Mouse (Mus musculus) spleen, postnatal 10 days (tissue): ENCODE measurements around the gene Nudcd3.
"Not testable (repeated sequence)": the region's sequence is repeated elsewhere in the genome, so short reads cannot be mapped to it uniquely, and the experiment has no call there.

Source experiments
- DNase-seq, 2 experiments: peaks; one replicate each; pipeline ENCODE4 v3.0.0; 2021 to 2022; ENCODE audit warnings: low spot score in 2 of 2

Nudcd3 gene

GRCm38 (mm10) chr11:6123605-6124120, 76.6 kb downstream of the Nudcd3 start:
- DNase-seq = no peak

GRCm38 (mm10) chr11:6122631-6123030, 77.6 kb downstream of the Nudcd3 start:
- DNase-seq = no peak

- no peak for DNase-seq
Measured at GRCm38 (mm10) chr11:6120596-6120995, 79.6 kb downstream of the Nudcd3 start.

GRCm38 (mm10) chr11:6120001-6120400, 80.2 kb downstream of the Nudcd3 start:
- DNase-seq = no peak

DNA sequence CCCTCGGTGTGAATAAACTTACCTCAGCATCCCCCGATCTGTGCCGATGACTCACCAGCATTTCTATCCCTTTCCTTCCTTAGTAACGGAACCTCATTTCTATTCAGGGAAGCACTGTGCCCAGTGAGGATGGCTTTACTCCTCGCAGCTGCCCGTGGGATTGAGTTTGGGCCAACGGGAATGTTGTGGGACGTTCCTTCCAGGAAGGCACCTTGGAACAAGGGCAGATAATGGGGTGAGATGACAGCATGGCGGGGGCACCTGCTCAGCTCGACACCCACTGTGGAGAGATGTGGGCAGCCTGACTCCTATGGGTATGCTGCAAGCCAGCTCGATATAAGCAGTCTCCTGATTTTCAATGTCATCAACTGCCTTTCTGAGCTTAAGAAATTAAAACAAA, 80.9 kb downstream of the Nudcd3 start:
- no peak for DNase-seq

DNA sequence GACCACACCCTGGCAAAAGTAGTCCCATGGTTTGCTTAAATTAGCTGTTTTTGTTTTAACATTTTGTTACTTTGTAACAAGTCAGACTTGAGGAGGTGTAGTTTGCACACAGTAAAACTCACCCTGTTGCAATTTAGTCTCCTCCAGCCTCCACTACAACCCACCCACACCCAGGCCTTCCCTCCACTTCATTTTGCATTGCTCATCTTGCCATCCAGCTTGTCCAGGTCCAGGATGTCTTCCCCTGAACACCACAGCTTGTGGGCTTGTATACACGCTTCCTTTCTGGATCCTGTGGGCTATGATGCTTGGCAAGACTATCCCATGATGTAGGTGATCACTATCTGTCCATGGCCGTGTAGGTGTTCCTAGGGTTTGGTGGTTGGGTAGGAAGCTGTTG, 82.3 kb downstream of the Nudcd3 start:
- no peak for DNase-seq

DNA sequence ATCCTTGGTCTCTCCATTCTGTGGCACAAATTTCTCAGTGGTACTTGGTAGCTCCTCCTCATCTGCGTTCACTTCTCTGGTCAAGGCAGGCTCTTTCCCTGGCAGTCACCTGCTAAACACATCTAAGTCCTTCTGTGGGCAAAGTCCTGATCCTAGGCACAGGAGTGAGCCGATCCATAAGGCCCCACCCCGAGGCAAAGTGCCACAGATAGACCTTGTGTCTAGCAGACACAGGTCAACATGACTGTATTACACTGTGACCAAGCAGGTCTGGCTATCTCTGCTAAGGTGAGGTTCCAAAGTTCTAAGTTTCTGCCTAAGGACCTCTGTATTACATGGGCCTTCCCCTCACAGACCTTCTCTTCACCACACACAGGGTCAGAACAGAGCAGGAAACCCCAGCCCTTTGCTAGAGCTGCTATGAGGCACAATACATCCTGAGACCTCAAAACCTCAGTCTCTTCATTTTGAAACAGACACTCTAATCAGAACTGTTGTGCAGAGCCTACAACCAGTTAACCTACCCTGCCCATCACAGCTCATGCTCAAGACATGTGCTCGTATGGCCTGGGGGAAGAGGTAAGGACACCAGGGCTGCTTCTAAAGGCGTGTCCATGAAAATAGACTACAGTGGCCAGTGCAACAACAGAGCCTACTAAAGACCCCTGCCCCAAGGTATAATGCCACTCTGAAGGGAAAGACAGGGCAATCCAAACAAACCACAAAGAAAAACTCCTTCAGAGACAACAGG, 88.3 kb downstream of the Nudcd3 start:
- no peak for DNase-seq

DNA sequence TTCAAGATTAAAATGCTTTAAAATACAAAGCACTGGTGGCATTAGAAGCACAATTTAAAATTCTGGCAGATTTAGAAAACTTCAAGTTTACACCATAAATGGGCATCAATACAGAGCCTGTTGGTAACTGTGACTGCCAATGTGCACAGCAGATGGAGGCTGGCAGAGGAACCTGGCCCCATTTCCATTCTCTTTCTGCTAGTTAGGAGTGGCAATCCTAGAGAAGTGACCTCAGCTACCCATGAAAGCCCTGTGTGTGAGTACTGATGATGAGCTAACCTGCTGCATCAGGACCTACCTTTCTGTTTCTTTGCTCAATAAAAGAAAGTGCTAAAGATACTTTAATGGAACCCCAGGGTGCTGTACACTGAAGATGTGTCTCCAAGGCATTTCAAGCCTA, 90.2 kb downstream of the Nudcd3 start:
- no peak for DNase-seq

DNA sequence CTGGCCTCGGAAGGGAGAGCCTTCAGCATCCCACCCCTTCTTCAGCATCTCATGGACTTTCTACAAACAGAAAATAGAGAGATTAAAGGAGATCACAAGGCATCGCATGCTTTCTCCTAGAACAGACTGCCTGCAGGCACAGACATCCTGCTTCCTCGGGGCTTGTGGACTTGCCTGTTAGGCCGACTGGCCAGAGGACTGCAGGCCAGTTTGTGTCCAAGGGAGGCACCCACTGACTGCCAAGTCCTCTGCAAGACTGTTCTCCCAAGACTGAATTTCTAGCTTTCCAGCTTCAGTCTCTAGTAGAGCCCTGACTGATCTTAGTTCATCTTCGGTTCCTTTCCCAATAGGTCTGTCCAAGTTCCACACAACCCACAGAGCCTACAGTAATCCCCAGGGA, 91.9 kb downstream of the Nudcd3 start:
- no peak for DNase-seq

DNA sequence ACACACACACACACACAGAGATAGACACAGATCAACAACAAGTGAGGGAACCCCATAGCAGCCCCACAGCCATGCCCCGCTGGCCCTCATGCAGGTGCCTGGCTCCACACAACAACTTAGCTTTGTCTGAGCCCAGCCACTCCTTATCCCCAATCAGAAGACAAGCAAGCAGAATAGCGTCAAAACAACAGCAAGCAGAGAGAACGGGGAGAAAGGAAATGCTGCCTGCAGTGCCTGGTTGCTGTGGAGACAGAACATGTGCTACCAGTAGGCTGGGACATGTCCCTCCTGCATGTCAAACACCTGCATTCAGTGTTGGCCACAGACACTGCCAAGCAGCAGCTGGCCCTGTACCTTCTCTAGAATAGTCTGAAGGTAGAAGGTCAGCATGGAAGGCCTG, 92.5 kb downstream of the Nudcd3 start:
- DNase-seq = no peak

- no peak for DNase-seq
Measured at GRCm38 (mm10) chr11:6104734-6105133, 95.5 kb downstream of the Nudcd3 start.

DNA sequence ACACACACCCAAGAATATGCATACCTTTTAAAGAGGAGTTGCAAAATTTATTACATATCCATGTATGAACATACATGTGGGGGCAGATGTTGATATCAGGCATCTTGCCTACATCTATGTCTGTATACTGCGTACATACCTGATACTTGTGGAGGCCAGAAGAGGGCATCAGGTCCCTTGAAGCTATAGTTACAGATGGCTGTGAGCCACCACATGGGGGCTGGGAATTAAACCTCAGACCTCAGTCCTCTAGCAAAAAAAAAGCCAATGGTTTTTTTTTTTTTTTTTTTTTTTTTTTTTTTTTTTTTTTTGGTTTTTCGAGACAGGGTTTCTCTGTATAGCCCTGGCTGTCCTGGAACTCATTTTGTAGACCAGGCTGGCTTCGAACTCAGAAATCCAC, 103.6 kb downstream of the Nudcd3 start:
- not testable (repeated sequence) for DNase-seq

GRCm38 (mm10) chr11:6086991-6087390, 113.2 kb downstream of the Nudcd3 start:
- no peak for DNase-seq

GRCm38 (mm10) chr11:6078737-6079136, 121.5 kb downstream of the Nudcd3 start:
- DNase-seq = no peak

GRCm38 (mm10) chr11:6075618-6076066, 124.6 kb downstream of the Nudcd3 start:
- DNase-seq = no peak

DNA sequence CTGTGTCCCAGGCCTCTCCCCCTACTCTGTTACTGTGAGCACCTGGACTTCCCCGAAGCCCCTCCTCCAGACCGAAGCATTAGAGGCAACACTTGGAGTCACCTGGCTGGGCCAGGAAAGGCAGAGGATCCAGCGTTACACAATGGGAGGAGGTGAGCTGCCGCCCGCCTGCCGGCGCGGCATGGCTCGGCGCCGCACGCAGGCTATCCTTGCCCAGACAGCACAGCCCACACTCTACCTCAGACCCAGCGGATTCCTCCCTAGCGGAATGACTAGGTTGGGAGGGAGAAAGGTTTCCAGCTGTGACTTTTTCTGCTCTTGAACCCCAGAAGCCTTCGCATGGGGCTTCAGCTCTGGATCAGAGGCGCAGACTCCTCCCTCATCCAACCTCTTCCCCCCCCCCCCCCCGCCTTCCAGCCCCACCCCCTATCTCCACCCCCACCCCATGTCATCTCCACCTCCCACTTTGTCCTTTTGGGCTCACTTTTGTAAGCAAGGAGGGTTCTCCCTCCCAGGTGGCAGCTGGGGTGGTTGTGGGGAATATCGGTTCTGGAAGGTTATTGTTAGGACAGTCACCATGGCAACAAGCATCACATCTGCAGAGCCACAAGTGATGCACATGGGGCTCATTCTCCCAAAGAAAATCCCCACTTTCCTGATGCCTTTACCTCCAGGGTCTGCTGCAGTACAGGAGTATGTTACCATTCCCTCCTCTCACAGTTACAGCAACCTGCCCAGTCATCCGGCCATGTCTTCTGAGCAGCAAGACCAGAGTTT, 131.8 kb downstream of the Nudcd3 start:
- DNase-seq = no peak

DNA sequence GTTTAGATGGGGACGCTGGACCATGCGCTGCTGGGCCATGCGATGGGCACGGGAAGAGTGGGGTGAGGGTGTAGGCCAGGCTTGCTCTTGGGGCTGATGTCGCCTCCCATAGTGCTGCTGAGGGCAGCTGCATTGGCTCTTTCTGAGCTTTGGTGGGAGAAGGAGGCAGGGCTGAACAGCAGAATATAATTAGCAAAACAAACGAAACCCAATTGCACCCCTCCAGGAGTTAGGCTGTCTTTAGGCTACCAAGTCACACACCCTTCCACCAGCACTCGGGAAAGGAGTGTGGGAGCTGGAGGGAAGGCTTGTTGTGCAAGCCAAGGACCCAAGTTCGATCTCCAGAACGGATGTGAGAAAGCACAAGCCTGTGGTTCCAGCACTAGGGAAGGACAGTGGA, 133.1 kb downstream of the Nudcd3 start:
- DNase-seq = no peak

DNA sequence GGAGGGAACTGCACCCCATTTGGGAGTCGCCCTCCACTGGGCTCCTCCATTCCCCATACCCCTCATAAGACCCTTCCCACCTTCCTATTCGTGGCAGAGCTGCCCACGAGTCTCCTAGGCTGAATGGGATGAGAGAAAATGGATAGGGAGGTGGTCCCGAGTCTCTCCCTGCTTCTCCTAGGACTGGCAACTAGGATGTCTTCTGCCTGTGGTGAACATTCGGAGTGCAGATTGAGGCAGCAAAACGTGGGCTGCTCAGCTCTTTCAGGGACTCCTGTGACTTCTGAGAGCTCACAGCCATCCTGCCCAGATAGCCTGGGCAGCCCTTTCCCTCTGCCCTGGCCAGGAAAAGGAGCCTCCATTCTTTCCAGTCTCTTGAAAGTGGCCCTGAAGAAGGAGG, 134.0 kb downstream of the Nudcd3 start, which contains the start of gene Camk2b:
TSS of gene Camk2b (minus strand) at position 187 of the 400 bp plus-strand sequence.
- no peak for DNase-seq

GRCm38 (mm10) chr11:6065551-6066121, 134.6 kb downstream of the Nudcd3 start:
- DNase-seq = no peak

DNA sequence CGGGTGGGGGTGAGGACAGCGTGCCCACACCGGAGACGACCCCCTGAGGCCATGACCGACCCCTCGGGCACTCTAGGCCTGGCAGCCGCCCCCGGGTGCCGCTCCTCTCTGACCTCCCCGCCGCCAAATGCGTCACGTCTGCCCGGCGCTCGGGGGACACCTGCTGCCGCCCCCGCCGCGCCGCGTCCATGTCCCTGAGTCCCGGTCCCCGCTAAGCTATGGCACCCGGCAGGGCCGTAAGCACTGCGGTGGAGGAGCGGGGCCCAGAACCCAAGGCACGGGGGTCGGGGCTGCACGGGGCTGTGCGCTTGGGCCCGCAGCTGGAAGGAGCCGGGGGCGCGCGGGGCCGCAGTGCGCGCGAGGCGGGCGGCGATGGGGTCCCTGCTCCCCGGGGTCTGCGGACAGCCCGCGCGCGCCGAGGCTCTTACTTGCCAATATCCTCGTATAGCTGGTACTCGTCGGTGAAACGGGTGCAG, 135.1 kb downstream of the Nudcd3 start:
- DNase-seq = no peak

DNA sequence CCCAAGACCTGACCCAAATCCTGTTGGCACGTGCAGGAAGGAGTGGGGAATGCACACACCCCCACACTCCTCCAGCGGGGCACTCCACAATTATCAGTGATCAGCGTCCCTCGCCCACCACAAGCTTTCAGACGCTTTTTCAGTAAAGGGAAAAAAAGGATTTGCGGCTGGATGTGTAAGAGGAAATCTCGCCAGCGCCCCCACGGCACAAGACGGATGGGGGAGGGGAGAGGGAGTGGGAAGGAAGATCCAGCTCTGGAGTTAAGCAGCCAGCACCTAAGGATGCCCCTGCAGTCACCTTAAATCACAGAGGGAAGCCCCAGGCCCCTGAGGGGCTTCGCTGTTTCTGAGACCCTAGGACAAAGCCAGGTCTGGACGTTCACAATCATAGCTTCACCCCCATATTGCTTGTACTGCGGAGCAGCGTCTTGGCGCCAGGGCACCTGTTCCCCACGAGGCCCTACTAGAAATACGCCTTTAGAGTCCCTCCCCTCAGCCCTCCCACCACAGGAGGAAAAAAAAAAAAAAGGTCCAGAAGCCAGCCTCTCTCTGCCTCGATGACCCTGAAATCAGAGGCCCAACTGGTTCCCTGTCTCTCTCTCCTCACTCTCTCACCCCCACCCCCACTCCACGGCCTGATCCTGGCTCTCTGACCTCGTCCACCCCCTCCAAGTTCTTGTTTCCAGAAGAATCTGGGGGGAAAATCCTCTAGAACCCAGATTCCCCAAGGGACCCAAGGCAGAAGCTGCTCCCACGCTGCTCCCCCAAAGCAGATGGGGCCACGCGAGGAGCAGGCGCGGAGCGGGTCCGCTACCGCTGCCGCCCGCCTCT, 135.8 kb downstream of the Nudcd3 start:
- DNase-seq = no peak
